Mouse (Mus musculus): ENCODE results near the gene Stx7.

Stx7 gene

DNA sequence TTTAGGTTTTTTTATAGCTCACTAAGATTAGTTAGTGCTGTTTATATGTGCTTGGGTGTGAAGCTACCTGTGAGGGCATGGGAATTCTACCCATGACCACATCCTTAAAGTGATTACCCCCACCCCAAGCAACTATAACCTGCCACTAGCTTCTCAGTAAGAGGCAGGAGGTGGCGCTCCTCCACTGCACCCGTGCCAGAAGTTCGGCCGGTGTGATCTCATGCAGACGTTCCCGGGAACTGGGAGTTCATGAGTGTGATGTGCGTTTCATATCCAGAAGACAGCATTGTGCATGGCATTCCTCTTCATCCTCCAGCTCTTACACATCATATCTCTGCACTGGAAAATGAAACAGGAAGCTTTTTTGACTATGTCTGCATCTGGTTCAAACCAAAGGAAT lies 41.3 kb downstream of the Stx7 start:
- H3K9me3 ChIP-seq (ENCODE audit: low read length): no peaks in the 10 kb centered on the region
- no peak overlapping the region for H3K4me3 ChIP-seq (replicated peaks; ENCODE audit: low read length)
- H3K27me3 ChIP-seq (ENCODE audit: insufficient read depth, low read length): no peaks in the 10 kb centered on the region
- no peaks in the 10 kb centered on the region for H3K4me1 ChIP-seq (replicated peaks; ENCODE audit: low read depth, low read length)
- TF ChIP-seq NANOG (IDR thresholded peaks at IDR 0.05; ENCODE audit: borderline replicate concordance, low read length) (no peak), CTCF (conservative IDR thresholded peaks at IDR 0.05; ENCODE audit: low read length) (no peak), POU5F1 (IDR thresholded peaks at IDR 0.05; ENCODE audit: borderline replicate concordance, low read length) (no peak)
- no peaks in the 10 kb centered on the region for H3K36me3 ChIP-seq (ENCODE audit: insufficient read depth, low read length)

DNA sequence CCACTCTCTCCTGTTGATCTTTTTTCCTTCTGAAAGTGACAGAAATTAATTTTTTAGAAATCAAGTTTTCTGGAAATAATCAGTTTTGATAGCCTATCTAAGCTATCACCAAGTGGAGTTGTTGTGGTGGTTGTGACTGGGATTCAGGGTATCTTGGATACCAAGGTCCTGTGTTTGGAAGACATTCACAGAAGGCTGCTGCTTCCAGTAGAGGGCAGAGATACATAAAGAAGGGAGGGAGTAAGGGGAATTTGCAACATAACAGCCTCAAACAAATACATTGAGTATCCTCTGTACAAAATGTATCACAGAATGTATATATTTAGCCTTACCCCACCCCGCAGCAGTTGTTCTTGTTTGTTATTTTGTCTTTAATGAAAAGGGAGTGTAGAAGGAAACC lies 42.9 kb downstream of the Stx7 start:
- Histone ChIP-seq H3K36me3 (ENCODE audit: insufficient read depth, low read length) (no peaks in the 10 kb centered on the region), H3K9me3 (ENCODE audit: low read length) (peaks cover 6% of the 10 kb centered on the region), H3K4me3 (replicated peaks; ENCODE audit: low read length) (no peak overlapping the region), H3K4me1 (replicated peaks; ENCODE audit: low read depth, low read length) (no peaks in the 10 kb centered on the region), H3K27me3 (ENCODE audit: insufficient read depth, low read length) (no peaks in the 10 kb centered on the region)
- no peak for TF ChIP-seq CTCF (conservative IDR thresholded peaks at IDR 0.05; ENCODE audit: low read length)
- TF ChIP-seq NANOG (IDR thresholded peaks at IDR 0.05; ENCODE audit: borderline replicate concordance, low read length): no peak
- TF ChIP-seq POU5F1 (IDR thresholded peaks at IDR 0.05; ENCODE audit: borderline replicate concordance, low read length): no peak

DNA sequence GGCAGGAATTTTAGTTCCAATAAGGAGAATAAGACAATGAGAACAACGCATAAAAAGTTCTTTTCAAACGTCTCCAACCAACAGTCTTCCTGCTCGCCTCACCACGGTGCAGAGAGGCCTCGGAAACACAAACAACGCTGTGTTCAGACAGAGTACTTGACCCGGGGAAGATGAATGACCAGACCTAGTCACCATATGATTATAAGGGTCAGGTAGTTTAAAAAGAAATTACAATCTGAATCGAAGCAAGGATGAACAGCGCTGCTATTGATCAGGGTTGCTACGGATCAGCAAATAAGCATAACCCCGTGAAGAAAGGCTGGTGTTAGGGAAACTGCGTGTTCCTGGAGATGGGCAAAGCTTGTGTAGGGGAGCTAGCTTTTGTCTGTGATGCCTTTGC lies 50.2 kb downstream of the Stx7 start:
- Histone ChIP-seq H3K4me3 (replicated peaks; ENCODE audit: low read length) (no peak overlapping the region), H3K4me1 (replicated peaks; ENCODE audit: low read depth, low read length) (no peaks in the 10 kb centered on the region), H3K27me3 (ENCODE audit: insufficient read depth, low read length) (no peaks in the 10 kb centered on the region), H3K36me3 (ENCODE audit: insufficient read depth, low read length) (no peaks in the 10 kb centered on the region), H3K9me3 (ENCODE audit: low read length) (peaks cover 6% of the 10 kb centered on the region)
- TF ChIP-seq NANOG (IDR thresholded peaks at IDR 0.05; ENCODE audit: borderline replicate concordance, low read length) (no peak), CTCF (conservative IDR thresholded peaks at IDR 0.05; ENCODE audit: low read length) (no peak), POU5F1 (IDR thresholded peaks at IDR 0.05; ENCODE audit: borderline replicate concordance, low read length) (no peak)

DNA sequence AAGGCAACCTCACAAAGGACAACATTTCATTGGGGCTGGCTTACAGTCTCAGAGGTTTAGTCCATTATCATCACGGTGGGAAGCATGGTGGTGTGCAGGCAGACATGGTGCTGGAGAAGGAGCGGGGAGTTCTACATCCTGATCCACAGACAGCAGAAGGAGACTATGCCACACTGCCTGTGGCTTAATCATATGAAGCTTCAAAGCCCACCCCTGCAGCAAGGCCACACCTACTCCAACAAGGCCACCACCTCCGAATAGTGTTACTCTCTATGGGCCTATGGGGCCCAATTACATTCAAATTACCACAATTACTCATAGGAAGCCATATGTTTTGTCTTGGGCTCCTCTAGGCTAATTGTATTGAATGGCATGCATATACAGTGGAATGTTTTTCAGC lies 51.0 kb downstream of the Stx7 start:
- H3K4me3 ChIP-seq (replicated peaks; ENCODE audit: low read length): no peak overlapping the region
- no peaks in the 10 kb centered on the region for H3K27me3 ChIP-seq (ENCODE audit: insufficient read depth, low read length)
- H3K4me1 ChIP-seq (replicated peaks; ENCODE audit: low read depth, low read length): no peaks in the 10 kb centered on the region
- H3K9me3 ChIP-seq (ENCODE audit: low read length): peaks cover 6% of the 10 kb centered on the region
- H3K36me3 ChIP-seq (ENCODE audit: insufficient read depth, low read length): no peaks in the 10 kb centered on the region
- TF ChIP-seq NANOG (IDR thresholded peaks at IDR 0.05; ENCODE audit: borderline replicate concordance, low read length): no peak

DNA sequence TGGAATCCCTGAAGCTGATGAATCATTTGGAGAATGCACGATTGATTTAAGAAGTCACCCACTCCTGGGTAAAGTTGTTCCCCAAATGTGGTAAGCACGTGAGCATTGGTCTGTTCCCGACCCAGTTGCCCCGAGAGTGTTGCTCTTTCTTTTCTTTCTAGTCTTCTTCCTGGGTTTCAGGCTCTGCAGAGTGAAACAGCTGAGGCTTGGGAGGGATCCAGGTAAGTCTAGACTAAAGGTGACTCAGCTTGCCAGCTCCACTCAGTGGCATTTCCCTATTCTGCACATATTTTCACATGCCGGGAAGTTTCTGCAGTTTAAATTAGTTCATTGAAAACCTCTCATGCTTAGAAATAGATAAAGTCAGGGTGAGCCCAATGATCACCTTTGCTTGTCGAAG lies 61.0 kb downstream of the Stx7 start:
- no peak overlapping the region for H3K4me3 ChIP-seq (replicated peaks; ENCODE audit: low read length)
- no peak for TF ChIP-seq POU5F1 (IDR thresholded peaks at IDR 0.05; ENCODE audit: borderline replicate concordance, low read length)
- TF ChIP-seq NANOG (IDR thresholded peaks at IDR 0.05; ENCODE audit: borderline replicate concordance, low read length): no peak
- no peak for TF ChIP-seq CTCF (conservative IDR thresholded peaks at IDR 0.05; ENCODE audit: low read length)
- no peaks in the 10 kb centered on the region for H3K36me3 ChIP-seq (ENCODE audit: insufficient read depth, low read length)
- H3K27me3 ChIP-seq (ENCODE audit: insufficient read depth, low read length): no peaks in the 10 kb centered on the region
- no peaks in the 10 kb centered on the region for H3K9me3 ChIP-seq (ENCODE audit: low read length)
- no peaks in the 10 kb centered on the region for H3K4me1 ChIP-seq (replicated peaks; ENCODE audit: low read depth, low read length)

DNA sequence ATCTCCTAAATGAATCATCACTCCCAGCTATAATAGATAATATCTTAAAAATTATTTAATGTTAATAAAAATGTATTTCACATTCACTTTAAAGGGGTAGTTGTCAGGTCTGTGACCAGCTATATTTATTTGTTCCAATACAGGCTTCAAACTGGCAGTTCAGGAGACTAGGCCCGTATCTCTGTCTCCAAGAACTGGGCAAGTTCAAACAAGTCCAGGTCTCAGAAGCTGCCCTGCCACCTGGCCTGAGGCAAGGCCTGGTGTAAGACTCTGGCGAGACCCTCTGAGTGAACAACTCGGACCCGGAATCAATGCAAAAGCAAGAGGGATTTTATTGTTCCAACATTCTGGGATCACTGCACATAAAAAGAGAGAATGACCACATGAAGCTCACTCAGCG lies 64.2 kb downstream of the Stx7 start:
- no peaks in the 10 kb centered on the region for H3K27me3 ChIP-seq (ENCODE audit: insufficient read depth, low read length)
- no peaks in the 10 kb centered on the region for H3K36me3 ChIP-seq (ENCODE audit: insufficient read depth, low read length)
- no peak overlapping the region for H3K4me3 ChIP-seq (replicated peaks; ENCODE audit: low read length)
- no peaks in the 10 kb centered on the region for H3K4me1 ChIP-seq (replicated peaks; ENCODE audit: low read depth, low read length)
- H3K9me3 ChIP-seq (ENCODE audit: low read length): no peaks in the 10 kb centered on the region
- no peak for TF ChIP-seq NANOG (IDR thresholded peaks at IDR 0.05; ENCODE audit: borderline replicate concordance, low read length)
- no peak for TF ChIP-seq POU5F1 (IDR thresholded peaks at IDR 0.05; ENCODE audit: borderline replicate concordance, low read length)

DNA sequence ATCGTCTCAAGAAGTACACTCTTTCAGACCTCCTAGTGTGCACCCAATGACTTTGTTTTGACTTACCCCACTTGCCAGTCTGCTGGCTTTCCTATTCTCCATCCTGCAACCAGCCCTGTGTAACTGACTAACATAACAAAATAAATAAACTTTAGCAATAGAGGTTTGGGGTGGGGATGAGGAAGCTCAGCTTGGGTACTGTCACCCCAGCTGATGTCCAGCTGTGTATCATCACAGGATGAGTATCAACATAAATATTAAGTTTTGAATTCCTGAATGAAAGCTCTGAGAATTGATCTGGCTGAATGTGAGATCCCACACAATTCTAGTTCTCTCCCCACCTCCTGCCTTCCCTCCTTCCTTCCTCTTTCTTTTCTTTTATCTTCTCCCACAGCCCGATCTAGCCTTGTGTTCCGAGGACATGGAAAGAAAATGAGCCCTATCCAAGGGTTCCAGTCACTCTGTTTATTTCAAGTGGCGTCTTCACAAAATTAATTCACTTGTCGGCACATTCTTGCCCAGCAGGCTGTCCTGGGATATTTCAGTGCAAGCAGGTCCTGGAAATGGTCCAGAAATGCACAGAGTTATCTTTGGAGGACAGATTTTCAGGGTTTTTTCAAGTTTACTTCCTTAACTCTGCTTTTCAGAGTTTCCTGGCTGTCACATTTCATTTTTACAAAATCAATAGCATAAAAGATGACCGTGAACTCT lies 68.6 kb downstream of the Stx7 start:
- TF ChIP-seq CTCF (conservative IDR thresholded peaks at IDR 0.05; ENCODE audit: low read length) (no peak), NANOG (IDR thresholded peaks at IDR 0.05; ENCODE audit: borderline replicate concordance, low read length) (no peak), POU5F1 (IDR thresholded peaks at IDR 0.05; ENCODE audit: borderline replicate concordance, low read length) (no peak)
- no peaks in the 10 kb centered on the region for H3K9me3 ChIP-seq (ENCODE audit: low read length)
- peaks cover 2% of the 10 kb centered on the region; the same call in 1 of the 2 replicates for H3K4me1 ChIP-seq (replicated peaks; ENCODE audit: low read depth, low read length)
- H3K4me3 ChIP-seq (replicated peaks; ENCODE audit: low read length): no peak overlapping the region
- peaks cover 13% of the 10 kb centered on the region for H3K27me3 ChIP-seq (ENCODE audit: insufficient read depth, low read length)
- H3K36me3 ChIP-seq (ENCODE audit: insufficient read depth, low read length): no peaks in the 10 kb centered on the region

DNA sequence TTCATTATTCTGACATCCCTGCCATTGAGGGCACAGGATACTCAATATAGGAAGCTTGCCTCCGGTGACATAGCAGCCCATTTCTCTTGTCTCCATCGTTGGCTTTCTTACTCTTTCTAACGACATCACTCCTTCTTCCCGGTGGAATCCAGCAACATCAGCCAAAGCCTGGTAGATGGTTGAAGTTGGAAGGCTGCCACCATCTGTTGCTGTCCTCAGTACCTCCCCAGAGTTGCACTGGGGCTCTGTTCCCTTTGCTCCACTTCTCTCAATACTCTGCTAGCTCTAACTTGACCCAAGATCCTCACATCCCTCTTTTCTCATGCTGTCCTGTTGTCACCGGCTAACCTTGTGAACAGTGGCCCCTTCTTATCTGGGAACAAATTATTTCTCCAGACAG lies 71.8 kb downstream of the Stx7 start:
- Histone ChIP-seq H3K4me1 (replicated peaks; ENCODE audit: low read depth, low read length) (peaks cover 10% of the 10 kb centered on the region; the same call in 1 of the 2 replicates), H3K4me3 (replicated peaks; ENCODE audit: low read length) (no peak overlapping the region), H3K9me3 (ENCODE audit: low read length) (no peaks in the 10 kb centered on the region), H3K36me3 (ENCODE audit: insufficient read depth, low read length) (no peaks in the 10 kb centered on the region), H3K27me3 (ENCODE audit: insufficient read depth, low read length) (peaks cover 39% of the 10 kb centered on the region)
- TF ChIP-seq POU5F1 (IDR thresholded peaks at IDR 0.05; ENCODE audit: borderline replicate concordance, low read length): no peak
- TF ChIP-seq CTCF (conservative IDR thresholded peaks at IDR 0.05; ENCODE audit: low read length): no peak
- TF ChIP-seq NANOG (IDR thresholded peaks at IDR 0.05; ENCODE audit: borderline replicate concordance, low read length): no peak

DNA sequence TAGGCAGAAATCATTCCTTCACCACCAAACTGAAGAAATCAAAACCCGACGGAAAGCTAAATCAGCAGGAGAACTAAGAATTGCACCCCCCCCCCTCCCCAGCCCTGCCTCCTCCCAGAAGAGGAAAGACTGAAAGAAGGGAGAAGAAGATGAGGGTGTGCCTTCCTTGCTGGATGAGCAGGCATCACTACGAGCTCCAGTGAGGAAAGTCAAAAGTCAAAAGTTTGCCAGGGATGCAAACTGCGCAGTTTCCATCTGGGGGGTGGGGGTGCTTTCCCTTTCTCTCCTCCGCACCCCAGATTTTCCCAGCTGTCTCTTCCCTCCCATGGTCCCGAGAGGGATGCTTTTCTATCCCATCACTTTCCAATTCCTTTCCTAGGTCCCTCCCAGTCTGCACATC lies 73.8 kb downstream of the Stx7 start:
- peak overlapping the region; percentile 79 for H3K4me3 ChIP-seq (replicated peaks; ENCODE audit: low read length)
- peaks cover 10% of the 10 kb centered on the region; the same call in 1 of the 2 replicates for H3K4me1 ChIP-seq (replicated peaks; ENCODE audit: low read depth, low read length)
- H3K27me3 ChIP-seq (ENCODE audit: insufficient read depth, low read length): peaks cover 41% of the 10 kb centered on the region
- no peaks in the 10 kb centered on the region for H3K36me3 ChIP-seq (ENCODE audit: insufficient read depth, low read length)
- TF ChIP-seq POU5F1 (IDR thresholded peaks at IDR 0.05; ENCODE audit: borderline replicate concordance, low read length) (no peak), NANOG (IDR thresholded peaks at IDR 0.05; ENCODE audit: borderline replicate concordance, low read length) (no peak), CTCF (conservative IDR thresholded peaks at IDR 0.05; ENCODE audit: low read length) (no peak)
- H3K9me3 ChIP-seq (ENCODE audit: low read length): no peaks in the 10 kb centered on the region
